Mouse (Mus musculus) retina, postnatal 1 day (tissue): ENCODE data around the gene Siah2.

Source experiments
- DNase-seq: peaks from one replicate; pipeline ENCODE4 v3.0.0-alpha.2; 2012

The Siah2 gene

DNA sequence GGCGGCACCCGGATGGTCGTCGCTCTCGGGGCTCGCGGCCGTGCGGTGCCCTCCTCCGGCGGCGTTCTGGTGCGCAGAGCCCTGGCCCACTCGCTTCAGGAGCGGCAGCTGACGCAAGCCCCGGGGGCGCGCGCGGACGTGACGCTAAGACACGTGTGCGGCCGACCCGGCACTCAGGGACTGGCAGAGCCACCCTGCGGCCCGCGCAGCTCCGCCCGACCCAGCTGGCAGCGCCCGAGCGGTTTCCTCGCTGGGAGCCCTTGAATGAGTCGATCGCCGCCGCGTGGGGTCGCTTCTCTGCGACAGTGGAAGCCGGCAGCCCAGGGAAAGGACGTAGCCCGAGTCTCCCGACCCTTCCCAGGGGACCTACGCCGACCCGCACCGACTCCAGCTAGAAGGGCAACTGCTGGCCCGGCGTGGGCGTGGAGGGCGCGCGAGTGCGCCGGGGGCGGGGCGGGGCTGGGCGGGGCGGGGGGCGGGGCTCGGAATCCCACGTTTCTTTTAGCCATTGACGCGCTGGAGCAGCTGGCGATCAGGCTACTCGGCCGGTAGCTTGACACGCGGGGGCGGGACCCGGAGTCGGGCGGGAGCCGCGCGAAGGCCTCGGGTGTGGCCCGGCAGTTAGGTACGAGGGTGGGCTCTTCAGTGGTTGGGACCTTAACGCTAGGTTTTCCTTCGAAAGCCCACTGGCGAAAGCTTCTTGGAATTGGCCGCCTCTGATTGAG is at the start of gene Siah2:
TSS of gene Siah2 (minus strand) at position 404 of the 725 bp plus-strand sequence.
- DNase-seq, result peak; percentile 96

DNA sequence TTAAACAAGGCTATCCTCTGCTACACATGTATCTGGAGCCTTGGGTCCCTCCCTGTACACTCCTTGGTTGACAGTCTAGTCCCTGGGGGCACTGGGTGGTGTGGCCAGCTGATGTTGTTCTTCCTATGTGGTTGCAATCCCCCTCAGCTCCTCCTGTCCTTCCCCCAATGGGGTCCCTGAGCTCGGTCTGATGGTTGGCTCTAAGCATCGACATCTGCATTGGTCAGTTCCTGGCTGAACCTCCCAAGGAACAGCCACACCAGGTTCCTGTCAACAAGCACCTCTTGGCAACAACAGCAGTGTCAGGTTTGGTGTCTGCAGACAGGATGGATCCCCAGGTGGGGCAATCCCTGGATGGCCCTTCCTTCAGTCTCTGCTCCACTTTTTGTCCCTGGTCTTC is 47.3 kb upstream of the Siah2 start:
- DNase-seq, result no peak

- no peak for DNase-seq
Measured at GRCm38 (mm10) chr3:58738346-58739089, 46.3 kb upstream of the Siah2 start.

- DNase-seq, result peak; percentile 20
Measured at GRCm38 (mm10) chr3:58731520-58731919, 39.3 kb upstream of the Siah2 start.

DNA sequence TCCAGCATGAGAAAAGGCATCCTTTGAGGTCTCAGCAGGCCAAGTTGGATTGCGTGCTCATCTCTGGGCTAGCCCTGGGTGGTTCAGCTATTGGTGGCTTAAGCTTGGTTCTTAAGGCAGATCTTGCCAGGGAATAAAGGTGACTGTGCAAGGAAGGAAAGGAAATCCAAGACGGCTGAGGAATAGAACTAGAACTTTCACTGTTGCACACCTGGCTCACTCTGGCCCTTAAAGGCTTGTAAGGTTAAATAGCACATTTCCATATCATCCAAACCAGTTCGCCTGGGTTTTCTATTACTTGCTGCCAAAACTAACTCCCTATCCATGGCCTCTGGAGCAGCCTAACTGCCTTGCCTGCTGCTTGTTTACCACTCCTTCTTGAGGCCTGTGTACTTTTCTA is 38.4 kb upstream of the Siah2 start:
- DNase-seq, result no peak

GRCm38 (mm10) chr3:58729549-58729948 is 37.3 kb upstream of the Siah2 start:
- no peak for DNase-seq

GRCm38 (mm10) chr3:58727601-58728000 is 35.4 kb upstream of the Siah2 start:
- no peak for DNase-seq

DNA sequence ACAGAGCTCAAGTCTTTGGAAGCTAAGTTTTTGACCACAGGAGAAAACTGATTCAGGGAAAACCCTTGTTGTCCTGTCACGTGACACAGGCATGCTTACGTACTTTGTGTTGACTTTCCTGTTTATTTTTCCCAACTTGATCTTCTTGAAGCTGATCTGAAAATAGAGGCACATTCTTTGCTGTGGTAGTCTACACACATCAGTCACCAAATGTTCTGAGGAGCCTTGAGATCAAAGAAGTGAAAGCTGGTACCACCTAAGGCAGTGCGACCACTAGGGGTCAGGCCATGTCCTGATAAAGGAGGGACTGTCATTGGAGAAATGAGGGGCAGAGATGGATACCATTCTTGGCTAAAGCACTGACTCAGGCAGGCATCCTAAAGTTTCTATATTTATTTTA is 34.8 kb upstream of the Siah2 start:
- peak; percentile 64 for DNase-seq

GRCm38 (mm10) chr3:58726374-58726773 is 34.2 kb upstream of the Siah2 start:
- no peak for DNase-seq

DNA sequence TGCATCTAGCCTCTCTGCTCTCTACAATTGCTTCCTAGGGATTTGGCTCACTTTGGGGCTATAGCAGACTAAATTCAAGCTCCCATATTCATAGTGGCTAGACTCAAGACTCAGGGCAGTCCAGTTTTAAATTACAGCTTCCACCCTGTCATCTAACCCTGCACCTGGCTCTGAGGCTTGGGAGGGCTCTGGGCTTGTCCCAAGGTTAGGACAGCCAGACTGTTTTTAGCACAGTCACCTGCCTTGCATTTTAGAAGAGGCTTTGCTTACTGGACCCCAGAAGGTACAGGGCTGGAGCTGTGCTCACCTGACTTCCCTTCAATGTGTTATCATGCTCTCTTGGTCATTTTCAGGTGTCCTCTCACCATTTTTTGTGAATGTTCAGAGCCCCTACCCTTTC is 32.6 kb upstream of the Siah2 start:
- DNase-seq, result no peak

- no peak for DNase-seq
Measured at GRCm38 (mm10) chr3:58723656-58724055, 31.5 kb upstream of the Siah2 start.

GRCm38 (mm10) chr3:58719461-58720230 is 27.4 kb upstream of the Siah2 start:
- DNase-seq, result peak; percentile 14

GRCm38 (mm10) chr3:58716705-58717104 is 24.5 kb upstream of the Siah2 start:
- DNase-seq, result no peak

GRCm38 (mm10) chr3:58714767-58715166 is 22.6 kb upstream of the Siah2 start:
- no peak for DNase-seq

GRCm38 (mm10) chr3:58714034-58714433 is 21.8 kb upstream of the Siah2 start:
- no peak for DNase-seq

DNA sequence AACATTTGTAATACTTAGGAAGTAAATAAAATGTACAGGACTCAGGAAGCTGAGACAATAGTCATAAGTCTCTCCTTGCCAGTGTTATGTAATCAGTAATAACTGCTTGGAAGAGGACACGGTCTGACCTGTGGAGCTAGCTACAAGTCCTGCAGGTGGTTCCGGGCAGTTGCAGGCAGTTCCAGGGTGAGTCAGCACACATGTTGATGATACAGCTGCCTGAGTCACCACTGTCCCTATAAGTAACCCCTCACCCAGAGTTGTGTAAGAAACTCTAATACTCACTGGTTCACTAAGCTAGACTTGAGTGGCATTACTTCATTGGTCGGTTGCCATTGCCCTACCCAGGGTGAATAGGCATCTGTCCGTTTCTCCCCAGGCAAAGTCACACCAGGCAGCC is 21.0 kb upstream of the Siah2 start:
- DNase-seq, result no peak

GRCm38 (mm10) chr3:58704547-58704946 is 12.3 kb upstream of the Siah2 start:
- no peak for DNase-seq

DNA sequence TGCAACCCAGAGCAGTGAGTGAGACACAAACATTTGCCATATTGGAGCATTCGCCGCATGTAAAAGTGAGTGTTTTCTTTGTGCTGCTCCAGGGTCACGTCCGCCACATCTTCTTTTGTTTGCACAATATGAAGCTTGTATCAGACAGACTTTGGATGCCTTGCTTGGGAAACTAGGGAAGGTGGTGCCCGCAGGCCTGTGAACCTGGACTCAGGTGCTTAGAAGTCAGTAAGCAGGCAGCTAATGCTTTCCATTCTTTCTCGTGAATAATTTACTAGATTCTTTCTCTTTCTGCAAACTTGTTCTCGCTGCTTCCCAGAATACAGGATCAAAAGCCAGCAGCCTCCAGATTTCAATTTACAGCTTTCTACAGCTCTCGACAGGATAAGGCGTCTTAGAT is 11.5 kb upstream of the Siah2 start:
- no peak for DNase-seq

- DNase-seq, result no peak
Measured at GRCm38 (mm10) chr3:58702329-58702728, 10.1 kb upstream of the Siah2 start.

DNA sequence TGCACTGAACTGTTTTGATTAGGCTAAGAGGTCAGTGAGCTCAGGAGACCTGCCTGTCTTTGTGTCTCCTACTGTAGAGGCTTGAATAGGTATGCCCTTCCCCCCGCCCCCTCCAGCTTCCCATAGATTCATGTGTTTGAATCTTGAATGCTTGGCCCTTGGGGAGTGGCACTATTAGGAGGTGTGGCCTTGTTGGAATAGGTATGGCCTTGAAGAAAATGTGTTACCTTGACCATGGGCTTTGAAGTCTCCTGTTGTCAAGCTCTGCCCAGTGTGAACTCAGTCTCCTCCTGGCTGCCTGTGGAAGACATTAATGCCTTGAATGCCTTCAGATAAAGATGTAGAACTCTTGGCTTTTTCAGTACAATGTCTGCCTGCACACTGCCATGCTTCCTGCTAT is 9.2 kb upstream of the Siah2 start:
- no peak for DNase-seq

GRCm38 (mm10) chr3:58697926-58698325 is 5.7 kb upstream of the Siah2 start:
- no peak for DNase-seq

DNA sequence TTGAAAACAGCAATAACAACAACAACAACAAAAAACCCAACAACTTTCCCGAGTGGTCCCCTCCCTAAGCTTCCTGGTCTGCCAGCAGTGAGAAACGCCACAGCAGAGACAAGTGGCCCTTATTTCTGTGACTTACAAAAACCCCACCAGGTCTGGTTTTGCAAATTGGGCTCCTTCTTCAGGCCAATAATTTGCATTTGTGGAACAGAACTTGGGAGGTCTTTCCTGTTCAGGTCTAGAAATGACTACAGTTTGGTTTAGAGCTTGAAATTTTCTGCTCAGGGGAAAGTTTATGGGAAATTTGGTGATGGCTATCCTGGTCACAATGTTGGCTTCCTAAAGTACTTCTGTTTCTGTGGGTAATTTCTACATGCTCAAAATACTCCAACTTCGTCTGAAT is 4.6 kb upstream of the Siah2 start:
- no peak for DNase-seq

DNA sequence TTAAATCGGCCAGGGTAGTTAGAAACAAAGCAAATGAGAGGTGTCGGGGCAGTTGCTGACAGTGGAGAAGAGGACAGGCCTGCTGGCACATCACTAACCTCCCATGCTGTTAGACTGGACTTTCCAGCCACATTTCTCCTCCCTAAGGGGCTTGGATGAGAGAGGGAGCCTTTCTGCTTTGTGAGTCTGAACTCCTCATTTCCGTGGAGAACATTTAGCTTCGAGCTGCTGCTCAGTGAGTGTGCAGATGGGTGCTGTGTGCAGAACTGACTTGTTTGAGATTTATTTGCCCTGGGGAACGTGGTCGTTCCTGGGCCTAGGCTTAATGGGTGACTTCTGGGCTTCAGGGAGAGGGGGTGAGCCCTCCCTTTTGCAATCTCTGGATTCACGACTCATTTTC is 3.3 kb upstream of the Siah2 start:
- peak; percentile 57 for DNase-seq

- no peak for DNase-seq
Measured at GRCm38 (mm10) chr3:58695044-58695443, 2.8 kb upstream of the Siah2 start.
